Mouse (Mus musculus) adrenal gland, postnatal 10 days (tissue): Measurements from ENCODE around the gene Gm2016. TPM values are rescaled to one million over a fixed set of nuclear protein-coding genes. Genes with fewer than 3 reads are reported as not detected.
"Not testable (repeated sequence)": the region's sequence is repeated elsewhere in the genome, so short reads cannot be mapped to it uniquely, and the experiment has no call there.

Experiments
- DNase-seq: peaks from one replicate; pipeline ENCODE4 v3.0.0; 2021; ENCODE audit warnings: mixed read lengths
- long read RNA-seq, 2 experiments: library from polyadenylated mRNA; stranded (forward); transcript quantifications; one replicate each; pipeline ENCODE4 v2.0.0; 2021
- total RNA-seq, 2 experiments: library from RNA; stranded (reverse); gene quantifications; 2 replicates each; pipeline ENCODE4 v1.2.3; 2021

Gene Gm2016
- total RNA-seq, result not detected
- long read RNA-seq, experiment 1, result 0 reads
- long read RNA-seq, experiment 2, result 0 reads

- DNase-seq, result not testable (repeated sequence)
Observed at GRCm38 (mm10) chr12:87873772-87874171, at the start of gene Gm2016. Gene Gm2016 (plus strand): TSS chr12:87874072.

GRCm38 (mm10) chr12:87842239-87842638 is 31.6 kb upstream of the Gm2016 start, which contains the start of gene Gm2001:
Gene Gm2001 (minus strand): TSS chr12:87842339.
- not testable (repeated sequence) for DNase-seq

GRCm38 (mm10) chr12:87850657-87851056 is 23.2 kb upstream of the Gm2016 start:
- not testable (repeated sequence) for DNase-seq

- DNase-seq, result not testable (repeated sequence)
Observed at GRCm38 (mm10) chr12:87856067-87856466, 17.8 kb upstream of the Gm2016 start.

- not testable (repeated sequence) for DNase-seq
Observed at GRCm38 (mm10) chr12:87861740-87862692, 11.9 kb upstream of the Gm2016 start.

- DNase-seq, result not testable (repeated sequence)
Observed at GRCm38 (mm10) chr12:87863638-87864037, 10.2 kb upstream of the Gm2016 start.

- DNase-seq, result not testable (repeated sequence)
Observed at GRCm38 (mm10) chr12:87864048-87864447, 9.8 kb upstream of the Gm2016 start.

- not testable (repeated sequence) for DNase-seq
Observed at GRCm38 (mm10) chr12:87895070-87895469, 21.2 kb downstream of the Gm2016 start, which contains the start of gene Gm2022. Gene Gm2022 (plus strand): TSS chr12:87895370.

- not testable (repeated sequence) for DNase-seq
Observed at GRCm38 (mm10) chr12:87919721-87920120, 45.8 kb downstream of the Gm2016 start, which contains the start of gene Gm2035. Gene Gm2035 (minus strand): TSS chr12:87919857.

Other genes starting within 250 kb of the Gm2016 start
- not detected for gene Gm16381, start 229.5 kb upstream of the Gm2016 start, total RNA-seq
- not detected for gene Gm21319, start 98.3 kb upstream of the Gm2016 start, total RNA-seq
- gene Gm21936, start 78.6 kb upstream of the Gm2016 start, total RNA-seq, result not detected
- gene BB287469, start 57.5 kb upstream of the Gm2016 start, total RNA-seq, result not detected
- not detected for gene Gm2001, start 31.7 kb upstream of the Gm2016 start, total RNA-seq
- not detected for gene Gm2022, start 21.3 kb downstream of the Gm2016 start, total RNA-seq
- not detected for gene Gm2035, start 45.8 kb downstream of the Gm2016 start, total RNA-seq
- not detected for gene Gm2042, start 80.0 kb downstream of the Gm2016 start, total RNA-seq
- not detected for gene Gm2075, start 137.8 kb downstream of the Gm2016 start, total RNA-seq
- gene Gm6803, start 144.7 kb downstream of the Gm2016 start, total RNA-seq, result not detected
- not detected for gene Gm2056, start 152.9 kb downstream of the Gm2016 start, total RNA-seq
- not detected for gene Gm16368, start 209.6 kb downstream of the Gm2016 start, total RNA-seq